Mouse (Mus musculus) forebrain, embryonic 14.5 days (tissue): Measurements from ENCODE around the gene Gtf3c5. TPM values are rescaled to one million over a fixed set of nuclear protein-coding genes. Genes with fewer than 3 reads are reported as not detected.
A peak's percentile ranks its signal among the peaks of the same experiment; 100 is the strongest.

Experiments
- ATAC-seq: fragments of 200-750 bp; cut with Nextera tagmentation; 2 replicates; pipeline ENCODE4 v1.8.0; 2017; ENCODE audit warnings: mild to moderate bottlenecking, moderate library complexity
- DNase-seq: peaks from one replicate; pipeline ENCODE4 v3.0.0-alpha.2; 2015; ENCODE audit warnings: low spot score
- H3K27ac ChIP-seq: fragments of 300-500 bp; sonication (generic); 2 replicates; pipeline ENCODE4 v1.5.1; 2014; ENCODE audit warnings: low read depth, mild to moderate bottlenecking, control low read depth, low read length, moderate library complexity
- H3K27me3 ChIP-seq: fragments of 300-500 bp; sonication (generic); replicated peaks from 2 replicates; pipeline ENCODE4 v1.6.1; 2014; ENCODE audit warnings: low read length, control low read depth, mixed read lengths; ENCODE audit not compliant: control insufficient read depth, insufficient read depth
- H3K36me3 ChIP-seq: fragments of 300-500 bp; sonication (generic); 2 replicates; pipeline ENCODE4 v1.6.1; 2014; ENCODE audit warnings: low read length, control low read depth; ENCODE audit not compliant: control insufficient read depth, insufficient read depth
- H3K4me1 ChIP-seq: fragments of 300-500 bp; sonication (generic); 2 replicates; pipeline ENCODE4 v1.6.1; 2014; ENCODE audit warnings: antibody characterized with exemption, low read length, control low read depth; ENCODE audit not compliant: control insufficient read depth, insufficient read depth
- H3K4me2 ChIP-seq: fragments of 300-500 bp; sonication (generic); 2 replicates; pipeline ENCODE4 v1.6.1; 2014; ENCODE audit warnings: mild to moderate bottlenecking, control low read depth, low read length
- H3K4me3 ChIP-seq: fragments of 300-500 bp; sonication (generic); 2 replicates; pipeline ENCODE4 v1.5.1; 2014; ENCODE audit warnings: low read depth, low read length, control low read depth
- H3K9ac ChIP-seq: fragments of 300-500 bp; sonication (generic); 2 replicates; pipeline ENCODE4 v1.6.1; 2014; ENCODE audit warnings: mild to moderate bottlenecking, low read length, control low read depth, moderate library complexity
- H3K9me3 ChIP-seq: fragments of 300-500 bp; sonication (generic); replicated peaks from 2 replicates; pipeline ENCODE4 v1.6.1; 2016; ENCODE audit warnings: low read length, control low read depth, mixed read lengths; ENCODE audit not compliant: control insufficient read depth
- WGBS: fragments of 180-500 bp; shearing (Covaris S2); extraction: QIAGEN DNeasy Blood & Tissue Kit; methylation state at CpG from one replicate; pipeline ENCODE4 v1.1.7; 2014; 5-methylcytosine and 5-hydroxymethylcytosine counted together
- polyA plus RNA-seq: library from polyadenylated mRNA; unstranded; fragments of >200 nt; fragmentation: Nextera tagmentation; extraction: Ambion mirVana; gene quantifications from 2 replicates; pipeline ENCODE4 v1.2.1, GENCODE M21; 2014

The Gtf3c5 gene
- polyA plus RNA-seq, 1 experiment from 2014 or later, result 20.5 TPM

- Histone ChIP-seq H3K4me2 (no peak overlapping the region), H3K4me1 (no peaks in the 10 kb centered on the region), H3K4me3 (no peak overlapping the region), H3K27ac (no peak overlapping the region), H3K36me3 (peaks cover 46% of the 10 kb centered on the region), H3K9ac (no peak overlapping the region), H3K27me3 (no peaks in the 10 kb centered on the region), H3K9me3 (no peaks in the 10 kb centered on the region)
- ATAC-seq (no peak), DNase-seq (no peak)
- WGBS, result 91% methylated on average over 4 of the region's 4 CpGs
These were observed 19.2 kb downstream of the Gtf3c5 start for GRCm38 (mm10) chr2:28564380-28564779.

- Histone ChIP-seq H3K27ac (no peak overlapping the region), H3K36me3 (peaks cover 40% of the 10 kb centered on the region), H3K4me3 (no peak overlapping the region), H3K9ac (no peak overlapping the region), H3K27me3 (no peaks in the 10 kb centered on the region), H3K4me1 (no peaks in the 10 kb centered on the region), H3K4me2 (no peak overlapping the region), H3K9me3 (no peaks in the 10 kb centered on the region)
- no peak for DNase-seq
- ATAC-seq, result no peak
These were observed 19.7 kb downstream of the Gtf3c5 start for GRCm38 (mm10) chr2:28563830-28564229.

- WGBS, result 76% methylated on average over 6 of the region's 6 CpGs
- no peaks in the 10 kb centered on the region for H3K4me1 ChIP-seq
These were observed 20.2 kb downstream of the Gtf3c5 start, which contains the start of gene Cel for GRCm38 (mm10) chr2:28563303-28563702. Gene Cel, minus strand, starts transcription at chr2:28563403.

GRCm38 (mm10) chr2:28557452-28557851 lies 26.1 kb downstream of the Gtf3c5 start:
- no peak for DNase-seq
- Histone ChIP-seq H3K9ac (no peak overlapping the region), H3K9me3 (no peaks in the 10 kb centered on the region), H3K27ac (no peak overlapping the region), H3K36me3 (peaks cover 22% of the 10 kb centered on the region), H3K4me3 (no peak overlapping the region), H3K27me3 (no peaks in the 10 kb centered on the region), H3K4me1 (no peaks in the 10 kb centered on the region), H3K4me2 (no peak overlapping the region)
- 86% methylated on average over 5 of the region's 5 CpGs for WGBS
- no peak for ATAC-seq

More at GRCm38 (mm10) chr2:28563303-28563702, 20.2 kb downstream of the Gtf3c5 start, which contains the start of gene Cel:
- Histone ChIP-seq H3K9ac (no peak within 1 kb of the TSS), H3K9me3 (no peaks in the 10 kb centered on the region), H3K36me3 (peaks cover 35% of the 10 kb centered on the region), H3K27ac (no peak within 1 kb of the TSS), H3K4me2 (no peak within 1 kb of the TSS), H3K27me3 (no peaks in the 10 kb centered on the region), H3K4me3 (no peak within 1 kb of the TSS)
- no peak for DNase-seq
- ATAC-seq, result no peak

- Histone ChIP-seq H3K36me3 (peaks cover 72% of the 10 kb centered on the region), H3K4me1 (no peaks in the 10 kb centered on the region), H3K27ac (no peak overlapping the region), H3K9me3 (no peaks in the 10 kb centered on the region), H3K9ac (no peak overlapping the region), H3K27me3 (no peaks in the 10 kb centered on the region), H3K4me3 (no peak overlapping the region), H3K4me2 (no peak overlapping the region)
- no peak for ATAC-seq
- WGBS, result 89% methylated on average over 5 of the region's 5 CpGs
- DNase-seq, result no peak
These were observed 31.2 kb downstream of the Gtf3c5 start for GRCm38 (mm10) chr2:28552301-28552700.

- 89% methylated on average over 13 of the region's 13 CpGs for WGBS
- Histone ChIP-seq H3K9me3 (no peaks in the 10 kb centered on the region), H3K27me3 (no peaks in the 10 kb centered on the region), H3K27ac (no peak overlapping the region), H3K4me2 (no peak overlapping the region), H3K9ac (no peak overlapping the region), H3K36me3 (peaks cover 99% of the 10 kb centered on the region), H3K4me3 (no peak overlapping the region), H3K4me1 (no peaks in the 10 kb centered on the region)
- ATAC-seq (no peak), DNase-seq (no peak)
These were observed 34.4 kb downstream of the Gtf3c5 start for GRCm38 (mm10) chr2:28549157-28549556.

GRCm38 (mm10) chr2:28547237-28548172 lies 36.0 kb downstream of the Gtf3c5 start:
- Histone ChIP-seq H3K4me2 (no peak overlapping the region), H3K4me3 (no peak overlapping the region), H3K9me3 (no peaks in the 10 kb centered on the region), H3K4me1 (no peaks in the 10 kb centered on the region), H3K36me3 (peaks cover 99% of the 10 kb centered on the region), H3K9ac (no peak overlapping the region), H3K27me3 (no peaks in the 10 kb centered on the region), H3K27ac (no peak overlapping the region)
- ATAC-seq (peak; percentile 50), DNase-seq (peak; percentile 82)
- 50% methylated on average over 11 of the region's 11 CpGs for WGBS

- H3K36me3 ChIP-seq, result peaks cover 99% of the 10 kb centered on the region
- H3K27ac ChIP-seq, result peak overlapping the region; percentile 54; the same call in 1 of the 2 replicates
- H3K4me1 ChIP-seq, result no peaks in the 10 kb centered on the region
- H3K4me2 ChIP-seq, result no peak overlapping the region
- 79% methylated on average over 6 of the region's 6 CpGs for WGBS
- ATAC-seq, result no peak
- H3K9ac ChIP-seq, result no peak overlapping the region
- H3K9me3 ChIP-seq, result no peaks in the 10 kb centered on the region
- H3K4me3 ChIP-seq, result no peak overlapping the region
- DNase-seq, result no peak
- H3K27me3 ChIP-seq, result no peaks in the 10 kb centered on the region
These were observed 37.0 kb downstream of the Gtf3c5 start for GRCm38 (mm10) chr2:28546560-28546959.

- Histone ChIP-seq H3K36me3 (peaks cover 96% of the 10 kb centered on the region), H3K4me2 (no peak overlapping the region), H3K4me1 (no peaks in the 10 kb centered on the region), H3K9ac (no peak overlapping the region), H3K4me3 (no peak overlapping the region), H3K27me3 (no peaks in the 10 kb centered on the region), H3K9me3 (no peaks in the 10 kb centered on the region), H3K27ac (peak overlapping the region; percentile 54)
- DNase-seq, result peak; percentile 48
- ATAC-seq, result peak; percentile 41; the same call in 1 of the 2 replicates
These were observed 37.6 kb downstream of the Gtf3c5 start for GRCm38 (mm10) chr2:28545976-28546375.
